Mouse (Mus musculus) ES-Bruce4 (cell line): Measurements from ENCODE around the gene Vps9d1.

ENCODE experiments used
- CTCF ChIP-seq: IDR thresholded peaks from one replicate; pipeline ENCODE4 v1.8.1; 2011; ENCODE audit warnings: low read depth, low read length
- EP300 ChIP-seq: IDR thresholded peaks from 2 replicates; pipeline ENCODE4 v1.6.1; 2011; ENCODE audit warnings: low read depth, low read length; ENCODE audit not compliant: insufficient read depth
- POLR2A ChIP-seq: IDR thresholded peaks from one replicate; pipeline ENCODE4 v1.8.1; 2011; ENCODE audit warnings: low read length; ENCODE audit not compliant: insufficient read depth

DNA sequence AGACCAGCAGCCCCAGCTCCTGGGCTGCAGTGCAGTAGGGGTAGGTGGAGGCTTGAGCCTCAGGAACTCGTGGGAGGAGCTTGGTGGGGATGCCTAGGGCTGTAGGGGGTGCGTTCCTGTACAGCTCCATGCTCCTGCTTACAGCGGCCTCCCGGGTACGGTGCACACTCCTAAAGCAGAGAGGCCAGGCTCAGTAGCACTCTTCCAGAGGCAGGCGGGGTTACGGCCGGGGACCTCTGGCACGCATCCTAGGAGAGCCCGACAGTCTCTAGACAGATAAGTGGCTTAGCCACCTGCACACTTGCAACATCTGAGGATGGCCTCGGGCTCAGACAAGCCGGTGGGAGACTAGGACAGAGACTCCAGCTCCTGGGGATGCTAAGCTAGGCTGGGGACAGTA, 8.6 kb downstream of the Vps9d1 start:
- TF ChIP-seq CTCF (no peak), POLR2A (no peak), EP300 (no peak)
